Mouse (Mus musculus) heart, adult 2 months (tissue): Measurements from ENCODE around the gene 4931406P16Rik.

Source experiments
- CTCF ChIP-seq: fragments of 200-600 bp; IDR thresholded peaks from 2 replicates; pipeline ENCODE4 v1.8.1; 2022; ENCODE audit warnings: antibody characterized with exemption, mild to moderate bottlenecking, moderate library complexity
- EP300 ChIP-seq: fragments of 200-500 bp; IDR thresholded peaks from 2 replicates; pipeline ENCODE4 v1.6.1; 2011; ENCODE audit warnings: low read depth, low read length, control low read depth; ENCODE audit not compliant: insufficient read depth
- POLR2A ChIP-seq: fragments of 200-500 bp; IDR thresholded peaks from 2 replicates; pipeline ENCODE4 v1.6.1; 2011; ENCODE audit warnings: mild to moderate bottlenecking, low read depth, low read length, control low read depth; ENCODE audit not compliant: insufficient read depth

GRCm38 (mm10) chr7:34222340-34222739, 91.0 kb downstream of the 4931406P16Rik start:
- TF ChIP-seq POLR2A = no peak
- TF ChIP-seq CTCF = 0 out of 2 replicates have a peak, but pooled peaks have one; percentile 13
- no peak for TF ChIP-seq EP300
